Comparison of ENCODE assay signal across 13 mouse cellular contexts in the genomic region with DNA sequence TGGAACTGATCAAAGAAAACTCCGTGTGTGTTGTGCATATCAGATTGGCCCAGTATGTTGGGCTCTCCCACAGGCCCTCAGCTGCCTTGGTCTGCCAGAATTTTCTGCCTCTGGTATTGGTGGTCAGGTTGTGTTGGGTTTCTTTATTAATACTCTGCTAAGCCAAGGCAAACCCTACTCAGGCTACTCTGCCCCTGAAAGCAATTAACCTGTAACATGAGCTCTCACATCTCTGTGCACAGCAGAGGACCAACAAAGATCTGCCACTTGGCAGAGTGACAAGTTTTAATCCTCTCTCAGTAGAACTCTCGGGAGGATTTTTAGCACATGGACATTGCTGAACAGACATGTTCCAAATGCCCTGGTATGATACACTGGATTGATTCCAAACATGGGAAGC.
A peak's percentile ranks its signal among the peaks of the same experiment; 100 is the strongest.
DNase-seq lines count a peak whose midpoint lies in the region; ATAC-seq and TF ChIP-seq lines count a peak whose summit lies in the region.
"Had no signal": no experiment of that assay in that cellular context is flagged by ENCODE, and none has a peak within 500 bp of the region (broad histone marks: within the 10 kb centered on the region; RNA-seq: fewer than 3 reads in every experiment).

No protein-coding gene starts in this region.

- intact Hi-C loops in gastrocnemius, adult 2 months (cut with DNase I): no loop called here

- no peak overlapping the region for H3K4me3 ChIP-seq in kidney, embryonic 15.5 days (replicated peaks)
- no peak overlapping the region for H3K4me3 ChIP-seq in embryonic facial prominence, embryonic 11.5 days (ENCODE audit: low read depth, low read length)
- no peak overlapping the region for H3K4me3 ChIP-seq in forebrain, embryonic 12.5 days (replicated peaks)
- no peak overlapping the region for H3K4me3 ChIP-seq in midbrain, embryonic 12.5 days
- no peak overlapping the region for H3K4me3 ChIP-seq in gastrocnemius, adult 2 months
- H3K4me3 ChIP-seq: heart, adult 2 months; hindbrain, embryonic 15.5 days had no signal

- DNase-seq in kidney, adult 8-10 months: no peak
- peak; percentile 66 for DNase-seq in embryonic facial prominence, embryonic 11.5 days (ENCODE audit: low spot score)
- DNase-seq in gastrocnemius, adult 2 months: no peak
- no peak for DNase-seq in lung, postnatal 14 days
- DNase-seq: cerebellum, adult 9-10 months; heart, adult 2 months; layer of hippocampus, adult 9-11 months; lung, postnatal 36 days; thymus, postnatal 36 days had no signal

- H3K4me2 ChIP-seq in kidney, embryonic 15.5 days: no peak overlapping the region
- H3K4me2 ChIP-seq in embryonic facial prominence, embryonic 11.5 days (ENCODE audit: low read depth, low read length): no peak overlapping the region
- no peak overlapping the region for H3K4me2 ChIP-seq in forebrain, embryonic 12.5 days
- H3K4me2 ChIP-seq in midbrain, embryonic 12.5 days (replicated peaks): no peak overlapping the region
- H3K4me2 ChIP-seq: hindbrain, embryonic 15.5 days had no signal

- H3K27ac ChIP-seq in kidney, embryonic 15.5 days: no peak overlapping the region
- no peak overlapping the region for H3K27ac ChIP-seq in embryonic facial prominence, embryonic 11.5 days (replicated peaks; ENCODE audit: low read depth, low read length)
- peak overlapping the region; percentile 86 for H3K27ac ChIP-seq in forebrain, embryonic 12.5 days
- peak overlapping the region; percentile 49; the same call in 1 of the 2 replicates for H3K27ac ChIP-seq in midbrain, embryonic 12.5 days (replicated peaks)
- no peak overlapping the region for H3K27ac ChIP-seq in gastrocnemius, adult 2 months
- H3K27ac ChIP-seq: heart, adult 2 months; hindbrain, embryonic 15.5 days had no signal

- no peak overlapping the region for H3K9ac ChIP-seq in kidney, embryonic 15.5 days
- no peak overlapping the region for H3K9ac ChIP-seq in embryonic facial prominence, embryonic 11.5 days (replicated peaks; ENCODE audit: low read length)
- H3K9ac ChIP-seq in forebrain, embryonic 12.5 days: no peak overlapping the region
- H3K9ac ChIP-seq in midbrain, embryonic 12.5 days (replicated peaks): no peak overlapping the region
- H3K9ac ChIP-seq: hindbrain, embryonic 15.5 days had no signal

- no peaks in the 10 kb centered on the region for H3K27me3 ChIP-seq in kidney, embryonic 15.5 days
- H3K27me3 ChIP-seq in embryonic facial prominence, embryonic 11.5 days (ENCODE audit: control insufficient read depth, insufficient read depth, low read length): no peaks in the 10 kb centered on the region
- no peaks in the 10 kb centered on the region for H3K27me3 ChIP-seq in forebrain, embryonic 12.5 days
- no peaks in the 10 kb centered on the region for H3K27me3 ChIP-seq in midbrain, embryonic 12.5 days

- H3K36me3 ChIP-seq in kidney, embryonic 15.5 days: no peaks in the 10 kb centered on the region
- no peaks in the 10 kb centered on the region for H3K36me3 ChIP-seq in embryonic facial prominence, embryonic 11.5 days (replicated peaks; ENCODE audit: control insufficient read depth, insufficient read depth, low read depth, low read length)
- H3K36me3 ChIP-seq in forebrain, embryonic 12.5 days (replicated peaks): no peaks in the 10 kb centered on the region
- H3K36me3 ChIP-seq in midbrain, embryonic 12.5 days: no peaks in the 10 kb centered on the region
- H3K36me3 ChIP-seq: hindbrain, embryonic 15.5 days had no signal

- H3K4me1 ChIP-seq in kidney, embryonic 15.5 days: peaks cover 16% of the 10 kb centered on the region
- peaks cover 9% of the 10 kb centered on the region for H3K4me1 ChIP-seq in embryonic facial prominence, embryonic 11.5 days (ENCODE audit: control insufficient read depth, insufficient read depth, low read length)
- peaks cover 46% of the 10 kb centered on the region for H3K4me1 ChIP-seq in forebrain, embryonic 12.5 days
- peaks cover 45% of the 10 kb centered on the region for H3K4me1 ChIP-seq in midbrain, embryonic 12.5 days

- no peak for TF ChIP-seq CTCF in gastrocnemius, adult 2 months (IDR thresholded peaks at IDR 0.05)

- ATAC-seq in kidney, embryonic 15.5 days (replicated peaks; ENCODE audit: low FRiP score): peak; percentile 80
- ATAC-seq in embryonic facial prominence, embryonic 11.5 days (replicated peaks; ENCODE audit: insufficient number of reproducible peaks, low FRiP score, low TSS enrichment, low read depth): peak; percentile 81
- ATAC-seq in forebrain, embryonic 12.5 days (ENCODE audit: low FRiP score): peak; percentile 49; the same call in 1 of the 2 replicates
- no peak for ATAC-seq in midbrain, embryonic 12.5 days (ENCODE audit: low FRiP score, low read depth)

- 20% methylated on average over 2 of the region's 2 CpGs for WGBS in kidney, embryonic 15.5 days
- 15% methylated on average over 2 of the region's 2 CpGs for WGBS in embryonic facial prominence, embryonic 11.5 days
- 19% methylated on average over 2 of the region's 2 CpGs for WGBS in forebrain, embryonic 12.5 days
- 32% methylated on average over 2 of the region's 2 CpGs for WGBS in midbrain, embryonic 12.5 days

- H3K9me3 ChIP-seq in kidney, embryonic 15.5 days (replicated peaks): no peaks in the 10 kb centered on the region
- no peaks in the 10 kb centered on the region for H3K9me3 ChIP-seq in embryonic facial prominence, embryonic 11.5 days (replicated peaks; ENCODE audit: control insufficient read depth, low read length)
- no peaks in the 10 kb centered on the region for H3K9me3 ChIP-seq in forebrain, embryonic 12.5 days
- no peaks in the 10 kb centered on the region for H3K9me3 ChIP-seq in midbrain, embryonic 12.5 days
- H3K9me3 ChIP-seq: hindbrain, embryonic 15.5 days had no signal

Comparison
In these comparisons a context has a peak if more than half of its experiments do, and no peak if none do; other contexts are left out.
1. H3K27ac ChIP-seq: peak in forebrain, embryonic 12.5 days (single experiment) and midbrain, embryonic 12.5 days (single experiment); none in kidney, embryonic 15.5 days (single experiment), embryonic facial prominence, embryonic 11.5 days (single experiment) and gastrocnemius, adult 2 months (single experiment).